Mouse (Mus musculus) spleen, embryonic (tissue): ENCODE measurements around the gene Vmn1r83.

Experiments
- CTCF ChIA-PET: fragments of 350-600 bp; sonication (Branson Sonifier 250); formaldehyde crosslinking; loops from one replicate; lab custom pipeline; 2022; lab: Charles Lee

Gene Vmn1r83

GRCm38 (mm10) chr7:12329381-12329780 is at the start of gene Vmn1r83:
TSS of gene Vmn1r83 (minus strand) at chr7:12329481.
- CTCF ChIA-PET = no interaction called here

DNA sequence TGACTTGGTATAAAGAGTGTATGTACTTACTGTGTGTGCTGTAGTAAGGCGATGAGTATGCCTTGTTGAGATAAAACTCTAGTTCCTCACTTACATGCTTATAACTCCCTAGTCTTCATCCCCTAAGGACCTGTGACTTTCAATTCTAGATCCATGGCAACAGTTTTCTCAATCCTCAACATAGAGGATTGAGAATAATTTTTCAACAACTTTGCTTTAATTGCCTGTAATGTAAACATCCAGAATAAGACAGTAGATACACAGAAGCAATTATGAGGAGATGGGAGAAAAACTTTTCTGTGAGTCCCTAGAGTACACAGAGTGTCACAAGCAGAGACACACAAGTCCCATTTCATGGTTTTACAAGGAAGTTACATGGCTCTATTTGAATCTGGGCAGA is 39.9 kb upstream of the Vmn1r83 start, which contains the start of gene Vmn1r84:
Gene Vmn1r84, minus strand, starts transcription at position 101 of the 400 bp plus-strand sequence.
- CTCF ChIA-PET = interaction anchor here (0.6 kb wide), 1 partner anchor 31 kb away, joined by 11 read pairs; no protein-coding TSS in a partner anchor

DNA sequence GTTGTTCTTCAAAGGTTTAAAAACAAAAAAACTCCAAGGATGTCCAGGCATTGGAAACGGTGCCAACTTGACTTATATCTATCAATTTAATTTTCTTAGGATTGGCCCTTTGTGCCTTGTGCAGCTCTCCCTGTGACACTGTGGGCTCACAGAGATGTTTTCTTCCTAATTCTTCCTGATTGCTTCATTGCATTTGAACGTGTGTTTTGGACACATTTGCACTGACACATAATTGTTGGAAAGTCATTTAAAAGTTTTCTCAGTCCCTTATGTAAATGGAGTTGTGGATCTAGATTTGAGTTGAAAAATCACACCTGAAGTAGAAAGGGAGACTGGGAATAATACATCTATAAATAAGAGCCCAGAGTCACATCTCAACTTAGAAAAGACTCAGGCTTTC is 29.2 kb downstream of the Vmn1r83 start, which contains the start of gene Vmn1r82:
Gene Vmn1r82, plus strand, starts transcription at position 301 of the 400 bp plus-strand sequence.
- CTCF ChIA-PET = no interaction called here
